Mouse (Mus musculus) heart, embryonic 11.5 days (tissue): ENCODE results near the gene Kcnk5. TPM values are rescaled to one million over a fixed set of nuclear protein-coding genes. Genes with fewer than 3 reads are reported as not detected.

Source experiments
- ATAC-seq: fragments of 200-750 bp; cut with Nextera tagmentation; replicated peaks from 2 replicates; pipeline ENCODE4 v1.8.0; 2017; ENCODE audit warnings: moderate library complexity; ENCODE audit not compliant: insufficient number of reproducible peaks, low FRiP score, low TSS enrichment
- H3K27ac ChIP-seq: fragments of 300-500 bp; sonication (generic); 2 replicates; pipeline ENCODE4 v1.5.1; 2014; ENCODE audit warnings: mild to moderate bottlenecking, low read depth, low read length
- H3K27me3 ChIP-seq: fragments of 300-500 bp; sonication (generic); 2 replicates; pipeline ENCODE4 v1.6.1; 2014; ENCODE audit warnings: mild to moderate bottlenecking, low read length, mixed read lengths; ENCODE audit not compliant: control insufficient read depth, insufficient read depth
- H3K36me3 ChIP-seq: fragments of 300-500 bp; sonication (generic); 2 replicates; pipeline ENCODE4 v1.6.1; 2014; ENCODE audit warnings: mild to moderate bottlenecking, low read length, moderate library complexity, mixed read lengths; ENCODE audit not compliant: control insufficient read depth, insufficient read depth
- H3K4me1 ChIP-seq: fragments of 300-500 bp; sonication (generic); 2 replicates; pipeline ENCODE4 v1.6.1; 2014; ENCODE audit warnings: low read length; ENCODE audit not compliant: control insufficient read depth, insufficient read depth
- H3K4me2 ChIP-seq: fragments of 300-500 bp; sonication (generic); 2 replicates; pipeline ENCODE4 v1.6.1; 2014; ENCODE audit warnings: mild to moderate bottlenecking, moderate library complexity
- H3K4me3 ChIP-seq: fragments of 300-500 bp; sonication (generic); 2 replicates; pipeline ENCODE4 v1.5.1; 2014; ENCODE audit warnings: low read depth, low read length
- H3K9ac ChIP-seq: fragments of 300-500 bp; sonication (generic); 2 replicates; pipeline ENCODE4 v1.6.1; 2014; ENCODE audit warnings: mild to moderate bottlenecking, low read depth, low read length, moderate library complexity
- H3K9me3 ChIP-seq: fragments of 300-500 bp; sonication (generic); replicated peaks from 2 replicates; pipeline ENCODE4 v1.6.1; 2016; ENCODE audit warnings: low read length; ENCODE audit not compliant: control insufficient read depth
- WGBS: fragments of 180-500 bp; shearing (Covaris S2); extraction: QIAGEN DNeasy Blood & Tissue Kit; methylation state at CpG from one replicate; pipeline ENCODE4 v1.1.7; 2014; ENCODE audit not compliant: insufficient replicate concordance; 5-methylcytosine and 5-hydroxymethylcytosine counted together
- polyA plus RNA-seq: library from polyadenylated mRNA; unstranded; fragments of >200 nt; fragmentation: Nextera tagmentation; extraction: Ambion mirVana; gene quantifications from 2 replicates; pipeline ENCODE4 v1.2.1, GENCODE M21; 2014

Kcnk5 gene
- polyA plus RNA-seq, 1 experiment from 2014 or later: 2.9 TPM

- H3K9ac ChIP-seq: no peak overlapping the region
- 63% methylated on average over 3 of the region's 3 CpGs for WGBS
Observed at GRCm38 (mm10) chr14:20112218-20112617, 69.4 kb downstream of the Kcnk5 start.

GRCm38 (mm10) chr14:20110945-20111344 is 70.7 kb downstream of the Kcnk5 start:
- H3K36me3 ChIP-seq: no peaks in the 10 kb centered on the region
- H3K27me3 ChIP-seq: no peaks in the 10 kb centered on the region
- no peak overlapping the region for H3K9ac ChIP-seq
- H3K27ac ChIP-seq: no peak overlapping the region
- no peaks in the 10 kb centered on the region for H3K9me3 ChIP-seq
- H3K4me1 ChIP-seq: peaks cover 1% of the 10 kb centered on the region; the same call in 1 of the 2 replicates
- H3K4me3 ChIP-seq: no peak overlapping the region
- ATAC-seq: no peak
- 73% methylated on average over 1 of the region's 1 CpGs for WGBS
- H3K4me2 ChIP-seq: no peak overlapping the region

More at GRCm38 (mm10) chr14:20112218-20112617, 69.4 kb downstream of the Kcnk5 start:
- H3K36me3 ChIP-seq: no peaks in the 10 kb centered on the region
- H3K4me1 ChIP-seq: peaks cover 6% of the 10 kb centered on the region; the same call in 1 of the 2 replicates
- H3K4me2 ChIP-seq: no peak overlapping the region
- H3K9me3 ChIP-seq: no peaks in the 10 kb centered on the region
- no peak overlapping the region for H3K4me3 ChIP-seq
- no peak overlapping the region for H3K27ac ChIP-seq
- H3K27me3 ChIP-seq: no peaks in the 10 kb centered on the region
- no peak for ATAC-seq

GRCm38 (mm10) chr14:20106271-20106670 is 75.3 kb downstream of the Kcnk5 start:
- no peaks in the 10 kb centered on the region for H3K9me3 ChIP-seq
- 49% methylated on average over 6 of the region's 6 CpGs for WGBS
- ATAC-seq: no peak

GRCm38 (mm10) chr14:20103207-20103606 is 78.4 kb downstream of the Kcnk5 start:
- Histone ChIP-seq H3K4me1 (no peaks in the 10 kb centered on the region), H3K36me3 (no peaks in the 10 kb centered on the region), H3K27ac (no peak overlapping the region), H3K4me3 (no peak overlapping the region), H3K4me2 (no peak overlapping the region), H3K27me3 (no peaks in the 10 kb centered on the region), H3K9me3 (no peaks in the 10 kb centered on the region), H3K9ac (no peak overlapping the region)
- WGBS: 46% methylated on average over 4 of the region's 4 CpGs
- no peak for ATAC-seq

More at GRCm38 (mm10) chr14:20106271-20106670, 75.3 kb downstream of the Kcnk5 start:
- Histone ChIP-seq H3K27me3 (no peaks in the 10 kb centered on the region), H3K4me2 (no peak overlapping the region), H3K4me3 (no peak overlapping the region), H3K9ac (no peak overlapping the region), H3K27ac (no peak overlapping the region), H3K4me1 (no peaks in the 10 kb centered on the region), H3K36me3 (no peaks in the 10 kb centered on the region)

- no peak for ATAC-seq
- WGBS: 29% methylated on average over 5 of the region's 5 CpGs
- H3K4me3 ChIP-seq: no peak overlapping the region
- H3K27ac ChIP-seq: no peak overlapping the region
- no peaks in the 10 kb centered on the region for H3K4me1 ChIP-seq
- no peaks in the 10 kb centered on the region for H3K27me3 ChIP-seq
- no peaks in the 10 kb centered on the region for H3K9me3 ChIP-seq
- no peak overlapping the region for H3K9ac ChIP-seq
- no peaks in the 10 kb centered on the region for H3K36me3 ChIP-seq
- H3K4me2 ChIP-seq: no peak overlapping the region
Observed at GRCm38 (mm10) chr14:20098061-20098460, 83.5 kb downstream of the Kcnk5 start.

GRCm38 (mm10) chr14:20094942-20095341 is 86.7 kb downstream of the Kcnk5 start:
- no peaks in the 10 kb centered on the region for H3K4me1 ChIP-seq
- H3K9me3 ChIP-seq: no peaks in the 10 kb centered on the region
- no peak overlapping the region for H3K4me3 ChIP-seq
- H3K4me2 ChIP-seq: no peak overlapping the region
- 49% methylated on average over 5 of the region's 5 CpGs for WGBS
- ATAC-seq: no peak
- no peak overlapping the region for H3K27ac ChIP-seq
- H3K36me3 ChIP-seq: no peaks in the 10 kb centered on the region
- H3K27me3 ChIP-seq: no peaks in the 10 kb centered on the region
- H3K9ac ChIP-seq: no peak overlapping the region

GRCm38 (mm10) chr14:20093493-20093892 is 88.1 kb downstream of the Kcnk5 start:
- H3K27me3 ChIP-seq: no peaks in the 10 kb centered on the region
- no peak for ATAC-seq
- no peak overlapping the region for H3K27ac ChIP-seq
- H3K4me1 ChIP-seq: no peaks in the 10 kb centered on the region
- no peak overlapping the region for H3K4me3 ChIP-seq
- WGBS: 16% methylated on average over 7 of the region's 7 CpGs
- no peaks in the 10 kb centered on the region for H3K36me3 ChIP-seq
- no peaks in the 10 kb centered on the region for H3K9me3 ChIP-seq
- no peak overlapping the region for H3K4me2 ChIP-seq
- no peak overlapping the region for H3K9ac ChIP-seq

Other genes with a start within 250 kb of the Kcnk5 start
- 41.1 and 42.4 TPM in 2 replicates for gene Gng2, start 204.2 kb downstream of the Kcnk5 start, polyA plus RNA-seq
- gene Saysd1, start 43.3 kb downstream of the Kcnk5 start, polyA plus RNA-seq: 8.4 and 8.6 TPM in 2 replicates
- gene Kcnk16, start 87.4 kb upstream of the Kcnk5 start, polyA plus RNA-seq: not detected in 2 replicates
- 9.0 and 9.8 TPM in 2 replicates for gene Nudt13, start 112.9 kb upstream of the Kcnk5 start, polyA plus RNA-seq
- 39.6 and 43.7 TPM in 2 replicates for gene Ecd, start 166.3 kb upstream of the Kcnk5 start, polyA plus RNA-seq
- gene Fam149b, start 166.4 kb upstream of the Kcnk5 start, polyA plus RNA-seq: 27.5 and 33.2 TPM in 2 replicates
- gene Dnajc9, start 207.1 kb upstream of the Kcnk5 start, polyA plus RNA-seq: 76.4 and 104 TPM in 2 replicates
- gene Mrps16, start 211.8 kb upstream of the Kcnk5 start, polyA plus RNA-seq: 93.3 and 97.9 TPM in 2 replicates